Mouse (Mus musculus) mammary gland, adult 2 months (tissue): ENCODE data around the gene Tgtp2. TPM values are rescaled to one million over a fixed set of nuclear protein-coding genes. Genes with fewer than 3 reads are reported as not detected.

Source experiments
- polyA plus RNA-seq: library from polyadenylated mRNA; depleted of rRNA; stranded (reverse); fragments of >200 nt; gene quantifications from 2 replicates; pipeline ENCODE4 v1.2.3, GENCODE M21; 2012; ENCODE audit warnings: low replicate concordance; rRNA removed

Tgtp2 gene
- 10.1 and 32.6 TPM in 2 replicates for polyA plus RNA-seq

DNA sequence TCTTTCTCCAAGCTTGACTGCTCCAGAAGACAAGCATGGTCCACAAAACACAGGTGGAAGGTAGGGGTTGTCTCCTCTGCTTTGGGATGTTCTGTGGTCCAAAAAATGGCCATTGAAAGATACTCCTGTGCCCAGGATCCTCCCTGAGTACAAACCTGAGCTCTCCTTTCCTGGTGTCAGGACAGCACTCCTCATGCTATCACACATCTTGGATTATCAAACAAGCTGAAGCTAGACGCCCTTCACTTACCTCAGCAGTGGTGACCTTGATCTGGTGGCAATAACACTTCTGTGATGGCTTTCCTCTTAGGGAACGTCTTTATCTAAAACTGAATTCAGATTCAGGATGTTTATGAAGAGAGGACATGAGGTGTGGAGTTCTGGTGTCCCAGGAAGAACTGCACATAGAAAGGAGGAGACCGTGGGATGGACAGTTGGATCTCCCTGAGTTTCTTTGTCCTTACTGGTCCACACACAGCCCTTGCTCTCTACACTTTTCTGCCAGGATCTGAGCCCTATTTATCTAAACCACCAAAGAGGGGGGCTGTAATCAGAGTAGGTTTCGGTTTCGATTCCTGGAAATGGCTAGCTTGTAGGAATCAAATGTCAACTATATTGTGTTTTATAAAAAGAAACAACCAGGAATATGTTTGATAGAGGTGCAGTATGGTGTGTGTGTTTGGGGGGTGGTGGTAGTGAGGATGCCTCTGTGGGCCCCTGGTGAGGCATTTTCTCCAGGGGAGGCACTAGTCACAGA is at the start of gene Tgtp2:
TSS of gene Tgtp2 (minus strand) at position 494 of the 757 bp plus-strand sequence.

GRCm38 (mm10) chr11:49076001-49076757 is 12.2 kb upstream of the Tgtp2 start, which contains the start of gene Ifi47:
Gene Ifi47 (plus strand): TSS chr11:49076587.

GRCm38 (mm10) chr11:49051093-49051891 is 12.7 kb downstream of the Tgtp2 start, which contains the start of gene 9930111J21Rik2:
Gene 9930111J21Rik2 (minus strand): TSS chr11:49051242.

Other genes starting within 250 kb of the Tgtp2 start
- gene Trim41, start 246.9 kb downstream of the Tgtp2 start, polyA plus RNA-seq, result 31.0 and 33.9 TPM in 2 replicates
- 32.9 and 36.6 TPM in 2 replicates for gene Trim7, start 238.1 kb downstream of the Tgtp2 start, polyA plus RNA-seq
- gene Gm12184, start 237.6 kb downstream of the Tgtp2 start, polyA plus RNA-seq, result 9.6 and 11.6 TPM in 2 replicates
- 10.3 and 23.6 TPM in 2 replicates for gene Irgm1, start 192.5 kb downstream of the Tgtp2 start, polyA plus RNA-seq
- gene Gm5431, start 162.0 kb downstream of the Tgtp2 start, polyA plus RNA-seq, result 0.55 and 1.9 TPM in 2 replicates
- 10.3 and 17.1 TPM in 2 replicates for gene Psme2b, start 118.0 kb downstream of the Tgtp2 start, polyA plus RNA-seq
- gene Olfr56, start 85.3 kb downstream of the Tgtp2 start, polyA plus RNA-seq, result 0.11 and 0.16 TPM in 2 replicates
- 10.4 and 15.4 TPM in 2 replicates for gene 9930111J21Rik1, start 84.8 kb downstream of the Tgtp2 start, polyA plus RNA-seq
- gene Gm12185, start 72.0 kb downstream of the Tgtp2 start, polyA plus RNA-seq, result 0.35 and 1.3 TPM in 2 replicates
- gene Tgtp1, start 70.0 kb downstream of the Tgtp2 start, polyA plus RNA-seq, result 3.6 and 7.0 TPM in 2 replicates
- 6.7 and 7.0 TPM in 2 replicates for gene 9930111J21Rik2, start 13.0 kb downstream of the Tgtp2 start, polyA plus RNA-seq
- 15.1 and 19.8 TPM in 2 replicates for gene Ifi47, start 12.4 kb upstream of the Tgtp2 start, polyA plus RNA-seq
- gene Olfr1396, start 50.7 kb upstream of the Tgtp2 start, polyA plus RNA-seq, result 0.97 and 2.1 TPM in 2 replicates
- gene Olfr1395, start 78.1 kb upstream of the Tgtp2 start, polyA plus RNA-seq, result not detected in 2 replicates
- not detected in 2 replicates for gene Olfr1394, start 90.2 kb upstream of the Tgtp2 start, polyA plus RNA-seq
- 35.1 and 63.1 TPM in 2 replicates for gene Btnl9, start 123.0 kb upstream of the Tgtp2 start, polyA plus RNA-seq
- gene Zfp62, start 139.1 kb upstream of the Tgtp2 start, polyA plus RNA-seq, result 2.8 and 3.1 TPM in 2 replicates
- gene Mgat1, start 180.0 kb upstream of the Tgtp2 start, polyA plus RNA-seq, result 152 and 226 TPM in 2 replicates
- gene Olfr1393, start 214.1 kb upstream of the Tgtp2 start, polyA plus RNA-seq, result 0.13 and 0.14 TPM in 2 replicates
- gene Olfr1392, start 221.1 kb upstream of the Tgtp2 start, polyA plus RNA-seq, result 0.04 TPM in 1 of 2 replicates, not detected in the other
- gene Olfr10, start 240.5 kb upstream of the Tgtp2 start, polyA plus RNA-seq, result not detected in 2 replicates